Mouse (Mus musculus) activated CD4-positive, CD25-positive, alpha-beta regulatory T cell (primary cell): Measurements from ENCODE around the gene Vps11. TPM values are rescaled to one million over a fixed set of nuclear protein-coding genes. Genes with fewer than 3 reads are reported as not detected.

Source experiments
- polyA plus RNA-seq, 2 experiments: library from polyadenylated mRNA; unstranded; fragments of 100-300 nt; shearing (Covaris generic); gene quantifications; one replicate each; pipeline ENCODE4 v1.2.1; 2017

Gene Vps11
- 10 to 100 TPM; 42.5 to 45.4 TPM for polyA plus RNA-seq

GRCm38 (mm10) chr9:44361190-44361917, at the start of gene Vps11:
Gene Vps11, minus strand, starts transcription at chr9:44361670.

GRCm38 (mm10) chr9:44406906-44407751, 45.7 kb upstream of the Vps11 start, which contains the start of the genes Rps25 and Trappc4:
Gene Rps25, plus strand, starts transcription at chr9:44407139.
Gene Trappc4, minus strand, starts transcription at chr9:44407600.

GRCm38 (mm10) chr9:44396684-44397411, 35.4 kb upstream of the Vps11 start, which contains the start of gene Slc37a4:
Gene Slc37a4, plus strand, starts transcription at chr9:44396852.

GRCm38 (mm10) chr9:44379054-44379834, 17.8 kb upstream of the Vps11 start, which contains the start of gene Hyou1:
Gene Hyou1, plus strand, starts transcription at chr9:44379490.

GRCm38 (mm10) chr9:44343781-44344421, 17.6 kb downstream of the Vps11 start, which contains the start of gene Hmbs:
Gene Hmbs, minus strand, starts transcription at chr9:44344228.

GRCm38 (mm10) chr9:44334396-44335330, 26.8 kb downstream of the Vps11 start, which contains the start of gene H2afx:
Gene H2afx, plus strand, starts transcription at chr9:44334694.

GRCm38 (mm10) chr9:44325768-44326370, 35.6 kb downstream of the Vps11 start, which contains the start of gene Dpagt1:
Gene Dpagt1, plus strand, starts transcription at chr9:44326019.

GRCm38 (mm10) chr9:44319887-44320798, 41.3 kb downstream of the Vps11 start, which contains the start of gene C2cd2l:
Gene C2cd2l, minus strand, starts transcription at chr9:44320285.

GRCm38 (mm10) chr9:44305466-44306079, 55.9 kb downstream of the Vps11 start, which contains the start of gene Hinfp:
Gene Hinfp, minus strand, starts transcription at chr9:44305671.

Other genes starting within 250 kb of the Vps11 start
- not detected for gene Gm49380, start 248.2 kb downstream of the Vps11 start, polyA plus RNA-seq
- 10 to 100 TPM; 26.3 to 30.5 TPM for gene Rnf26, start 248.2 kb downstream of the Vps11 start, polyA plus RNA-seq
- under 1 TPM; 0.25 to 0.42 TPM for gene Mcam, start 227.2 kb downstream of the Vps11 start, polyA plus RNA-seq
- 10 to 100 TPM; 34.0 to 44.8 TPM for gene Cbl, start 127.6 kb downstream of the Vps11 start, polyA plus RNA-seq
- not detected for gene Ccdc153, start 121.0 kb downstream of the Vps11 start, polyA plus RNA-seq
- under 1 TPM in 1 of 2 experiments, not detected in 1; 0.29 TPM for gene Pdzd3, start 110.2 kb downstream of the Vps11 start, polyA plus RNA-seq
- gene Nlrx1, start 93.1 kb downstream of the Vps11 start, polyA plus RNA-seq: 10 to 100 TPM in 1 of 2 experiments, 1 to 10 TPM in 1; 4.7 to 19.8 TPM
- gene Abcg4, start 73.1 kb downstream of the Vps11 start, polyA plus RNA-seq: under 1 TPM; 0.23 to 0.47 TPM
- gene Hinfp, start 56.0 kb downstream of the Vps11 start, polyA plus RNA-seq: 10 to 100 TPM; 19.1 to 24.3 TPM
- 10 to 100 TPM; 11.9 to 17.2 TPM for gene C2cd2l, start 41.4 kb downstream of the Vps11 start, polyA plus RNA-seq
- gene Dpagt1, start 35.7 kb downstream of the Vps11 start, polyA plus RNA-seq: 10 to 100 TPM; 21.2 to 25.6 TPM
- 10 to 100 TPM; 91.6 to 95.0 TPM for gene H2afx, start 27.0 kb downstream of the Vps11 start, polyA plus RNA-seq
- gene Hmbs, start 17.4 kb downstream of the Vps11 start, polyA plus RNA-seq: 10 to 100 TPM; 49.9 to 72.7 TPM
- 10 to 100 TPM in 1 of 2 experiments, 1 to 10 TPM in 1; 8.6 to 14.9 TPM for gene Hyou1, start 17.8 kb upstream of the Vps11 start, polyA plus RNA-seq
- 10 to 100 TPM; 29.2 to 31.4 TPM for gene Slc37a4, start 35.2 kb upstream of the Vps11 start, polyA plus RNA-seq
- gene Rps25, start 45.5 kb upstream of the Vps11 start, polyA plus RNA-seq: 1,000 to 10,000 TPM; 1,382 to 2,409 TPM
- gene Trappc4, start 45.9 kb upstream of the Vps11 start, polyA plus RNA-seq: 100 to 1,000 TPM; 118 to 138 TPM
- 10 to 100 TPM; 53.3 to 67.6 TPM for gene Ccdc84, start 56.9 kb upstream of the Vps11 start, polyA plus RNA-seq
- gene Foxr1, start 79.5 kb upstream of the Vps11 start, polyA plus RNA-seq: under 1 TPM; 0.19 to 0.75 TPM
- not detected for gene Upk2, start 93.3 kb upstream of the Vps11 start, polyA plus RNA-seq
- 10 to 100 TPM; 14.8 to 24.6 TPM for gene Bcl9l, start 121.2 kb upstream of the Vps11 start, polyA plus RNA-seq
- gene Cxcr5, start 200.2 kb upstream of the Vps11 start, polyA plus RNA-seq: 10 to 100 TPM; 18.4 to 24.1 TPM
- gene Ddx6, start 243.2 kb upstream of the Vps11 start, polyA plus RNA-seq: 10 to 100 TPM; 44.8 to 45.3 TPM